Mouse (Mus musculus) midbrain, postnatal 0 days (tissue): Measurements from ENCODE around the gene 4931406P16Rik. TPM values are rescaled to one million over a fixed set of nuclear protein-coding genes. Genes with fewer than 3 reads are reported as not detected.
A peak's percentile ranks its signal among the peaks of the same experiment; 100 is the strongest.

ENCODE experiments used
- ATAC-seq: fragments of 200-750 bp; cut with Nextera tagmentation; 2 replicates; pipeline ENCODE4 v1.8.0; 2017; ENCODE audit warnings: moderate number of reproducible peaks, mild to moderate bottlenecking, moderate TSS enrichment, moderate library complexity; ENCODE audit not compliant: low FRiP score
- DNase-seq: peaks from one replicate; pipeline ENCODE4 v3.0.0-alpha.2; 2015; ENCODE audit warnings: low spot score
- H3K27ac ChIP-seq: fragments of 300-500 bp; sonication (generic); 2 replicates; pipeline ENCODE4 v1.5.1; 2014; ENCODE audit warnings: low read depth, mild to moderate bottlenecking, low read length, mixed read lengths
- H3K27me3 ChIP-seq: fragments of 300-500 bp; sonication (generic); 2 replicates; pipeline ENCODE4 v1.6.1; 2014; ENCODE audit warnings: low read length, control low read depth, mixed read lengths; ENCODE audit not compliant: insufficient read depth
- H3K36me3 ChIP-seq: fragments of 300-500 bp; sonication (generic); 2 replicates; pipeline ENCODE4 v1.6.1; 2014; ENCODE audit warnings: low read length, control low read depth, mixed read lengths; ENCODE audit not compliant: insufficient read depth
- H3K4me1 ChIP-seq: fragments of 300-500 bp; sonication (generic); 2 replicates; pipeline ENCODE4 v1.6.1; 2014; ENCODE audit warnings: mild to moderate bottlenecking, control low read depth, antibody characterized with exemption, low read length, mixed read lengths; ENCODE audit not compliant: insufficient read depth
- H3K4me2 ChIP-seq: fragments of 300-500 bp; sonication (generic); 2 replicates; pipeline ENCODE4 v1.6.1; 2014; ENCODE audit warnings: low read depth, mild to moderate bottlenecking, low read length, mixed read lengths; ENCODE audit not compliant: poor library complexity, severe bottlenecking
- H3K4me3 ChIP-seq: fragments of 300-500 bp; sonication (generic); 2 replicates; pipeline ENCODE4 v1.5.1; 2014; ENCODE audit warnings: low read depth, mild to moderate bottlenecking, low read length, moderate library complexity
- H3K9ac ChIP-seq: fragments of 300-500 bp; sonication (generic); replicated peaks from 2 replicates; pipeline ENCODE4 v1.6.1; 2014; ENCODE audit warnings: mild to moderate bottlenecking, low read length, moderate library complexity, mixed read lengths; ENCODE audit not compliant: poor library complexity, severe bottlenecking
- H3K9me3 ChIP-seq: fragments of 300-500 bp; sonication (generic); 2 replicates; pipeline ENCODE4 v1.6.1; 2016; ENCODE audit warnings: low read length, control low read depth
- CTCF ChIP-seq: IDR thresholded peaks from 2 replicates; pipeline ENCODE4 v1.5.1; 2016; ENCODE audit warnings: antibody characterized with exemption, mild to moderate bottlenecking
- WGBS: fragments of 180-500 bp; shearing (Covaris S2); extraction: QIAGEN DNeasy Blood & Tissue Kit; methylation state at CpG from one replicate; pipeline ENCODE4 v1.1.7; 2014; 5-methylcytosine and 5-hydroxymethylcytosine counted together
- polyA plus RNA-seq: library from polyadenylated mRNA; unstranded; fragments of >200 nt; fragmentation: Nextera tagmentation; extraction: Ambion mirVana; gene quantifications from 2 replicates; pipeline ENCODE4 v1.2.1, GENCODE M21; 2015
- total RNA-seq: library from RNA; depleted of rRNA; stranded (reverse); fragments of >200 nt; gene quantifications from 2 replicates; pipeline ENCODE4 v1.2.3, GENCODE M21; 2014

The 4931406P16Rik gene
- total and polyA plus RNA-seq, 2 experiments from 2014 or later: 33.6 to 78.3 TPM

DNA sequence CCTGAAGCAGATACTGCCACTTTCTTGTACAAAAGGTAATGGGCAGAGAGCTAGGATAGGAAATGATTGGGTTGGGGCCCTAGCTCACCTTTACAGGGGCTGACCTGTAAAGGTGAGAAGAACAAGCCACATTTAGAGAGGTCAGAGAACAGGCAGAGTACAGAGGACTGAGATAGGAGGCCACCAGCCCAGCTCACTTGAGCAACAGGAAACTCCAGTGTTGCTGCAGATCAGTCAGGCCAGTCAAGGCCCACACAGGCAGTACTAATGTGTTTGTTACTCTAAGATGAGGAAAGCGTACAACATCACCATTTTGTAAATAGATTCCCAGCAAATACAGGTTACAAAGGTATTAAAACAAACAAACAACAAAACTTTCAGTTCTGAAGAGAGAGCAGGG lies 57.4 kb downstream of the 4931406P16Rik start:
- Histone ChIP-seq H3K9me3 (no peaks in the 10 kb centered on the region), H3K4me3 (no peak overlapping the region), H3K36me3 (peaks cover 40% of the 10 kb centered on the region), H3K4me2 (no peak overlapping the region), H3K9ac (no peak overlapping the region), H3K4me1 (no peaks in the 10 kb centered on the region), H3K27ac (no peak overlapping the region), H3K27me3 (no peaks in the 10 kb centered on the region)
- WGBS: 94% methylated on average over 1 of the region's 1 CpGs
- no peak for ATAC-seq
- no peak for DNase-seq
- TF ChIP-seq CTCF: no peak

DNA sequence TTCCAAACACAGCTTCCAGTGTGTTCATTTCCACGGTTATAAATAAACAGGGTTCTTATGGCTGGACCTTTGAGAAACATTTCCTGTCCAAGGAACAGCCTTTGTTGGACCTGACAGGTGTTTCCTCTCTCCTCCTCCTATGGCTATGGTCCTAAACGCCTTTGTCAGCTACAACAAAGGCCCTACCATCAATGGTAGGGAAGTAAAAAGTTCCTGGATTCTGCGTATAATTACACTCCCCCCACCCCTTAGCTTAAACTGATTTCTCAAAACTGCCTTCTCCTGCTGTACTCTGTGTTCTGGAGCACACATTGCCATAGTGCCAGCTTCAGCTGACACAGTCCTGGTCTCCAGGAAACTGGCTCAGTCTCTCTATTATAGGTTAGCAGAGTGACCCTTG lies 58.2 kb downstream of the 4931406P16Rik start:
- Histone ChIP-seq H3K9me3 (no peaks in the 10 kb centered on the region), H3K4me3 (no peak overlapping the region), H3K9ac (no peak overlapping the region), H3K27ac (no peak overlapping the region), H3K4me1 (no peaks in the 10 kb centered on the region), H3K36me3 (peaks cover 42% of the 10 kb centered on the region), H3K27me3 (no peaks in the 10 kb centered on the region), H3K4me2 (no peak overlapping the region)
- WGBS: 65% methylated on average over 3 of the region's 3 CpGs
- no peak for DNase-seq
- ATAC-seq: no peak
- TF ChIP-seq CTCF: no peak

DNA sequence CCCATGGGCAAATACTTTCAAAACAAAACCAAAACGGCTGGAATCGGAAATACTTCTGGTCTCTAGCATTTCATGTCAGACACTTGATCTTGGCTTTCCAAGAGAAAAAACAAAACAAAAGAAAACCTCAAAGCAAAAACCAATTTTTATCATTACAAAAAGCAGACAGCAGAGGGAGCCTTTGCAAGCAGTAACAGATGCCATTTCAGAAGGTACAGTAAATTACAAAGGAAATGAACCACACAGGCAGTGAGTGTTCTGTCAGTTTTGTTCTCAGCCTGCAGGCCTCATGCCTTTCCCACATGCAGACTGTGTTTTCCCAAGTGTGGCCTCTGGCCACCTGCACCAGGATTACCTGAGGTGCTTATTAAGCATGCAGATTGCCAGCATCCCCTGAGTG lies 61.3 kb downstream of the 4931406P16Rik start:
- H3K36me3 ChIP-seq: peaks cover 48% of the 10 kb centered on the region
- DNase-seq: peak; percentile 73
- H3K4me3 ChIP-seq: no peak overlapping the region
- H3K27ac ChIP-seq: no peak overlapping the region
- H3K9ac ChIP-seq: no peak overlapping the region
- peak; percentile 60; the same call in 1 of the 2 replicates for ATAC-seq
- H3K9me3 ChIP-seq: no peaks in the 10 kb centered on the region
- H3K27me3 ChIP-seq: no peaks in the 10 kb centered on the region
- H3K4me1 ChIP-seq: no peaks in the 10 kb centered on the region
- H3K4me2 ChIP-seq: no peak overlapping the region
- 77% methylated on average over 2 of the region's 2 CpGs for WGBS
- TF ChIP-seq CTCF: peak; percentile 78

DNA sequence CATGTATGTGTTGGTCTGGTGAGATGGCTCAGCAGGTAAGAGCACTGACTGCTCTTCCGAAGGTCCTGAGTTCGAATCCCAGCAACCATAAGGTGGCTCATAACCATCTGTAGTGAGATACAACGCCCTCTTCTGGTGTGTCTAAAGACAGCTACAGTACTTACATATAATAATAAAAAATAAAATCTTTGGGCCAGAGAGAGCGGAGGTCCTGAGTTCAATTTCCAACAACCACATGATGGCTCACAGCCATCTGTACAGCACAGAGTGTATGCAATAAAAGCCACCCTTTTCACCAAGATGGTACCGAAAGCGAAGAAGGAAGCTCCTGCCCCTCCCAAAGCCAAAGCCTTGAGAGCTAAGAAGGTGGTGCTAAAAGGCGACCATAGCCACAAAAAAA lies 62.6 kb downstream of the 4931406P16Rik start, which contains the start of gene Gm6096:
Gene Gm6096 (plus strand): TSS at position 301 of the 400 bp plus-strand sequence.
- H3K9me3 ChIP-seq: no peaks in the 10 kb centered on the region
- TF ChIP-seq CTCF: no peak
- H3K27me3 ChIP-seq: no peaks in the 10 kb centered on the region
- H3K4me2 ChIP-seq: no peak within 1 kb of the TSS
- DNase-seq (no peak), ATAC-seq (no peak)
- H3K9ac ChIP-seq: no peak within 1 kb of the TSS
- H3K36me3 ChIP-seq: peaks cover 45% of the 10 kb centered on the region
- no peaks in the 10 kb centered on the region for H3K4me1 ChIP-seq
- H3K27ac ChIP-seq: no peak within 1 kb of the TSS
- WGBS: 95% methylated on average over 7 of the region's 7 CpGs
- no peak within 1 kb of the TSS for H3K4me3 ChIP-seq

DNA sequence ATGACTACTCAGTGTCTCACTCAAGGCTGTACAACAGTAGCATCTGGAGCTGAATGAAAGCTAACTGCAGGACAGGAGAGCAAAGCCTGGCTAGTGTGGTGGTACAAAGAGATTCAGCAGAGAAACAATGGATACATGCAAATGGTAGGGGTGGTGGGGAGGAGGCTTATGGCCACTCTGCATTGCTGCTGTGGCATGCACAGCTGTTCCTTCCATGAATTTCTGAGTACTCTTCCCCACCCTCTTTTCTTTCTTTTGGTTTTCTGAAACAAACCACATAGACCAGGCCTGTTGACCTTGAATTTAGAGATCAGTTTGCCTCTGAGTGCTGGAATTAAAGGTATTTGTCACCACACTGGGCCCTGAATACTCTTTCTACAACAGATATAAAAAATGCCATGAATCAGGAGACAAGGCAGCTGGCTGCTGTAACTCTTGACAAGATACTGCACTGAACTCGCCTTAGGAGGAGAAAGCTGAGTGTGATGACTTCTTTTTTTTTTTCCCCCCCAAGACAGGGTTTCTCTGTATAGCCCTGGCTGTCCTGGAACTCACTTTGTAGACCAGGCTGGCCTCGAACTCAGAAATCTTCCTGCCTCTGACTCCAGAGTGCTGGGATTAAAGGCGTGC lies 66.4 kb downstream of the 4931406P16Rik start:
- Histone ChIP-seq H3K36me3 (peaks cover 46% of the 10 kb centered on the region), H3K4me3 (no peak overlapping the region), H3K27ac (no peak overlapping the region), H3K9me3 (no peaks in the 10 kb centered on the region), H3K4me2 (no peak overlapping the region), H3K9ac (no peak overlapping the region), H3K27me3 (no peaks in the 10 kb centered on the region), H3K4me1 (no peaks in the 10 kb centered on the region)
- TF ChIP-seq CTCF: no peak
- no peak for ATAC-seq
- DNase-seq: no peak
- WGBS: 93% methylated on average over 3 of the region's 3 CpGs

DNA sequence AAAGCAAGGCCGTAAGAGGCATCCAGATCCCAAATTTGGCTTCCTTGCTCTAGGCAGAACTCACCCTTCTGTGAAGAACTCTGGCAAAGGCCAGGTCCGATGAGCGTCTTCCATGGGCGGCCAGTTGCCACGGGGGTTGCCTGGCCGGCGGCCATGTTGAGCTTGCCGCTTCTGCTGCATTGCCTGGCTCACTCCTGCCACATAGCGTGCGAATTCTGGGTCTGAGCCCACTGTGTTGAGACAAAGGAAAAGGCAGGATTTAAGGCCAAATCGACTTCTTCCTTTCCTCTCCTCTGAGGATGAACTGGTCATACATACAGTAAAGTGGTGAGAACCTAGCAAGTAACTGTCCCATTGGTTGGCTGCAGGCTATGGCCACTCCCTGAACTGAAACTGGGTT lies 71.2 kb downstream of the 4931406P16Rik start:
- Histone ChIP-seq H3K36me3 (peaks cover 59% of the 10 kb centered on the region), H3K9ac (no peak overlapping the region), H3K4me3 (no peak overlapping the region), H3K27ac (no peak overlapping the region), H3K9me3 (no peaks in the 10 kb centered on the region), H3K27me3 (no peaks in the 10 kb centered on the region), H3K4me2 (no peak overlapping the region), H3K4me1 (no peaks in the 10 kb centered on the region)
- no peak for ATAC-seq
- WGBS: 92% methylated on average over 11 of the region's 11 CpGs
- no peak for TF ChIP-seq CTCF
- DNase-seq: peak; percentile 64
